Mouse (Mus musculus): Measurements from ENCODE around the gene Thoc7.

Gene Thoc7

GRCm38 (mm10) chr14:13933290-13934051 lies 28.2 kb downstream of the Thoc7 start:
- no peak for DNase-seq

- peak; percentile 49 to 50 for DNase-seq
Measured at GRCm38 (mm10) chr14:13917630-13918029, 44.0 kb downstream of the Thoc7 start.

GRCm38 (mm10) chr14:13917208-13917607 lies 44.4 kb downstream of the Thoc7 start:
- DNase-seq = no peak

- no peak for DNase-seq
Measured at GRCm38 (mm10) chr14:13915207-13915606, 46.4 kb downstream of the Thoc7 start.

GRCm38 (mm10) chr14:13914387-13915082 lies 47.1 kb downstream of the Thoc7 start, which contains the start of gene Gm281:
TSS of gene Gm281 (minus strand) at chr14:13914478.
- no peak for DNase-seq

- DNase-seq = no peak
Measured at GRCm38 (mm10) chr14:13910148-13910547, 51.5 kb downstream of the Thoc7 start.

- DNase-seq = no peak
Measured at GRCm38 (mm10) chr14:13907145-13907544, 54.5 kb downstream of the Thoc7 start.

GRCm38 (mm10) chr14:13906461-13906860 lies 55.2 kb downstream of the Thoc7 start:
- no peak for DNase-seq

- DNase-seq = peak; percentile 31 to 44
Measured at GRCm38 (mm10) chr14:13901611-13902067, 60.0 kb downstream of the Thoc7 start.

Data from B cell, adult 2 months (primary cell).